Mouse (Mus musculus): Measurements from ENCODE around the gene Immp2l. TPM values are rescaled to one million over a fixed set of nuclear protein-coding genes. Genes with fewer than 3 reads are reported as not detected.
"Not testable (repeated sequence)": the region's sequence is repeated elsewhere in the genome, so short reads cannot be mapped to it uniquely, and the experiment has no call there.

Gene Immp2l
- total RNA-seq (2015), result 1.1 and 1.5 TPM in 2 replicates
- 0.28 and 0.37 TPM in 2 replicates for total RNA-seq (2017)

- peak; percentile 95 for ATAC-seq (ENCODE audit: poor library complexity, severe bottlenecking)
Observed at GRCm38 (mm10) chr12:41023511-41024421, at the start of gene Immp2l. Gene Immp2l, plus strand, starts transcription at chr12:41024090.

- no peak for ATAC-seq (ENCODE audit: poor library complexity, severe bottlenecking)
Observed at GRCm38 (mm10) chr12:40978719-40979500, 45.0 kb upstream of the Immp2l start.

GRCm38 (mm10) chr12:40979716-40980115 is 44.2 kb upstream of the Immp2l start:
- no peak for ATAC-seq (ENCODE audit: poor library complexity, severe bottlenecking)

- ATAC-seq (ENCODE audit: poor library complexity, severe bottlenecking), result no peak
Observed at GRCm38 (mm10) chr12:40980160-40980559, 43.7 kb upstream of the Immp2l start.

- no peak for ATAC-seq (ENCODE audit: poor library complexity, severe bottlenecking)
Observed at GRCm38 (mm10) chr12:40983021-40983420, 40.9 kb upstream of the Immp2l start.

- no peak for ATAC-seq (ENCODE audit: poor library complexity, severe bottlenecking)
Observed at GRCm38 (mm10) chr12:40984735-40985134, 39.2 kb upstream of the Immp2l start.

GRCm38 (mm10) chr12:40985791-40986190 is 38.1 kb upstream of the Immp2l start:
- no peak for ATAC-seq (ENCODE audit: poor library complexity, severe bottlenecking)

GRCm38 (mm10) chr12:40988311-40989065 is 35.4 kb upstream of the Immp2l start:
- ATAC-seq (ENCODE audit: poor library complexity, severe bottlenecking), result no peak

- no peak for ATAC-seq (ENCODE audit: poor library complexity, severe bottlenecking)
Observed at GRCm38 (mm10) chr12:40991647-40992046, 32.2 kb upstream of the Immp2l start.

GRCm38 (mm10) chr12:40992237-40992636 is 31.7 kb upstream of the Immp2l start:
- not testable (repeated sequence) for ATAC-seq (ENCODE audit: poor library complexity, severe bottlenecking)

- no peak for ATAC-seq (ENCODE audit: poor library complexity, severe bottlenecking)
Observed at GRCm38 (mm10) chr12:40994846-40995245, 29.0 kb upstream of the Immp2l start.

- ATAC-seq (ENCODE audit: poor library complexity, severe bottlenecking), result no peak
Observed at GRCm38 (mm10) chr12:40995618-40996370, 28.1 kb upstream of the Immp2l start.

- ATAC-seq (ENCODE audit: poor library complexity, severe bottlenecking), result no peak
Observed at GRCm38 (mm10) chr12:41022516-41022915, 1.4 kb upstream of the Immp2l start.

- ATAC-seq (ENCODE audit: poor library complexity, severe bottlenecking), result no peak
Observed at GRCm38 (mm10) chr12:41024512-41024911, 622 bp downstream of the Immp2l start.

GRCm38 (mm10) chr12:41027485-41027884 is 3.6 kb downstream of the Immp2l start:
- ATAC-seq (ENCODE audit: poor library complexity, severe bottlenecking), result no peak

- no peak for ATAC-seq (ENCODE audit: poor library complexity, severe bottlenecking)
Observed at GRCm38 (mm10) chr12:41031119-41031518, 7.2 kb downstream of the Immp2l start.

- no peak for ATAC-seq (ENCODE audit: poor library complexity, severe bottlenecking)
Observed at GRCm38 (mm10) chr12:41033196-41033595, 9.3 kb downstream of the Immp2l start.

GRCm38 (mm10) chr12:41039834-41040233 is 15.9 kb downstream of the Immp2l start:
- no peak for ATAC-seq (ENCODE audit: poor library complexity, severe bottlenecking)

- no peak for ATAC-seq (ENCODE audit: poor library complexity, severe bottlenecking)
Observed at GRCm38 (mm10) chr12:41041737-41042136, 17.8 kb downstream of the Immp2l start.

GRCm38 (mm10) chr12:41044493-41045132 is 20.7 kb downstream of the Immp2l start:
- no peak for ATAC-seq (ENCODE audit: poor library complexity, severe bottlenecking)
